Mouse (Mus musculus) cortical plate, adult 2 months (tissue): Measurements from ENCODE around the gene Snhg11. TPM values are rescaled to one million over a fixed set of nuclear protein-coding genes. Genes with fewer than 3 reads are reported as not detected.

Experiments used
- H3K27ac ChIP-seq: fragments of 200-500 bp; 2 replicates; pipeline ENCODE4 v1.5.1; 2012; ENCODE audit warnings: low read length, control low read depth, inconsistent platforms; ENCODE audit not compliant: insufficient read depth
- H3K4me1 ChIP-seq: fragments of 200-500 bp; 2 replicates; pipeline ENCODE4 v1.6.1; 2011; ENCODE audit warnings: low read length; ENCODE audit not compliant: control insufficient read depth, insufficient read depth
- H3K4me3 ChIP-seq: fragments of 200-500 bp; 2 replicates; pipeline ENCODE4 v1.5.1; 2011; ENCODE audit warnings: mild to moderate bottlenecking, low read length, control low read depth; ENCODE audit not compliant: insufficient read depth
- CTCF ChIP-seq: fragments of 200-500 bp; IDR thresholded peaks from 2 replicates; pipeline ENCODE4 v1.5.1; 2011; ENCODE audit warnings: mild to moderate bottlenecking, control low read depth, low read length; ENCODE audit not compliant: insufficient read depth; ENCODE audit errors: extremely low read depth
- POLR2A ChIP-seq: fragments of 200-500 bp; IDR thresholded peaks from 2 replicates; pipeline ENCODE4 v1.6.1; 2011; ENCODE audit warnings: mild to moderate bottlenecking, low read length, control low read depth; ENCODE audit not compliant: insufficient read depth; ENCODE audit errors: extremely low read depth
- polyA plus RNA-seq: library from polyadenylated mRNA; depleted of rRNA; stranded (reverse); fragments of >200 nt; gene quantifications from 2 replicates; pipeline ENCODE4 v1.2.3, GENCODE M21; 2012; rRNA removed

The Snhg11 gene
- polyA plus RNA-seq, 1 experiment: 1,659 TPM

DNA sequence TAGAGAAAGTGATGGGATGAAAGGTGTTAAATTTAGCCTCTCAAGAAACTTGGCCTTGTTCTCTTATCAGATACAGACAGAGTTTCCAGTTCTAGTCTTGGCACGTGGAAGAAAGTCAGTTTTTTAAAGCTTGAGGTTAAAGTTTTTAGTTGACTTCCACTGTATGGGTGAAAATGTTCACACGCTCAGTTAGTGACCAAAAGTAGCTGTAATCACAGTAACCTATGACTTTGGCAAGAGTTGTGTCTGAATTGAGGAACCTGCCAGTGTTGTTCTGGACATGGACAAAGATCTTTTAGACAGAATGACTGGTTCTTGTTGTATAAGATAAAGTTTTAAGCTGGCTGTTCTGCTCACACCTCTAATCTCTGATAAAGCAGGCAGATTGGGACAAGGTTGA is 37.8 kb downstream of the Snhg11 start:
- no peak overlapping the region for H3K27ac ChIP-seq
- no peak for TF ChIP-seq CTCF
- no peak for TF ChIP-seq POLR2A
- H3K4me1 ChIP-seq: peaks cover 12% of the 10 kb centered on the region
- H3K4me3 ChIP-seq: no peak overlapping the region

DNA sequence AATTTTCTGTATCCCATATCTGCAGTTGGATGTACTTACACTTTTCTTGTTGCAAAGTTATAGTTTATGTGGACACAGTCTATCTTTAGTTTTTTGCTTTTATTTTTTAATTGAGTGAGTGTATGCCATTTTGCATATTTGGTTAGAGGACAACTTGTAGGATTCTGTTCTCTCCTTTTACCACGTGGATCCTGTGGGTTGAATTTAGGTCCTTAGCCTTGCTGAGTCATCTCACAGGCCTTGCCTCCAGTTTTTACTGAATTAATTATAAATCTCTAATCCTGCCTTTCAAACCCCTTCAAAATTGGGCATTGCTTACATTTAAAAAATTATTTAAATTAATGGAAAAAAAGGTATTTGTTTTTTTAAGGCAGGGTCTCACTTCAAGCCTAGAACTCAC is 40.4 kb downstream of the Snhg11 start:
- TF ChIP-seq CTCF: no peak
- TF ChIP-seq POLR2A: no peak
- Histone ChIP-seq H3K4me1 (peaks cover 10% of the 10 kb centered on the region), H3K27ac (no peak overlapping the region), H3K4me3 (no peak overlapping the region)

GRCm38 (mm10) chr2:158418663-158419062 is 43.2 kb downstream of the Snhg11 start:
- no peak overlapping the region for H3K27ac ChIP-seq
- H3K4me3 ChIP-seq: no peak overlapping the region
- TF ChIP-seq POLR2A (no peak), CTCF (no peak)
- H3K4me1 ChIP-seq: peaks cover under 1% of the 10 kb centered on the region; the same call in 1 of the 2 replicates

Other genes starting within 250 kb of the Snhg11 start
- 10.5 and 13.3 TPM in 2 replicates for gene Tgm2, start 229.2 kb upstream of the Snhg11 start, polyA plus RNA-seq
- gene D630003M21Rik, start 146.4 kb upstream of the Snhg11 start, polyA plus RNA-seq: 3.9 and 4.3 TPM in 2 replicates
- gene Bpi, start 117.5 kb upstream of the Snhg11 start, polyA plus RNA-seq: not detected in 2 replicates
- gene Lbp, start 69.1 kb upstream of the Snhg11 start, polyA plus RNA-seq: 1.5 and 5.0 TPM in 2 replicates
- gene Ralgapb, start 34.2 kb downstream of the Snhg11 start, polyA plus RNA-seq: 53.1 and 53.6 TPM in 2 replicates
- not detected in 2 replicates for gene Adig, start 127.0 kb downstream of the Snhg11 start, polyA plus RNA-seq
- gene Arhgap40, start 137.2 kb downstream of the Snhg11 start, polyA plus RNA-seq: 1.3 TPM in 2 replicates
- gene Slc32a1, start 235.1 kb downstream of the Snhg11 start, polyA plus RNA-seq: 73.8 and 87.3 TPM in 2 replicates
- gene Actr5, start 249.2 kb downstream of the Snhg11 start, polyA plus RNA-seq: 6.9 and 7.4 TPM in 2 replicates